In genomic region chr4:148040029-148040830, GRCm38 (mm10) we compare ENCODE assay signal across 8 mouse cellular contexts. TPM values are rescaled to one million over a fixed set of nuclear protein-coding genes. Genes with fewer than 3 reads are reported as not detected.
A peak's percentile ranks its signal among the peaks of the same experiment; 100 is the strongest.
DNase-seq lines count a peak whose midpoint lies in the region; ATAC-seq lines count a peak whose summit lies in the region.

No protein-coding gene starts in this region.

- H3K36me3 ChIP-seq in embryonic facial prominence, embryonic 14.5 days (ENCODE audit: control insufficient read depth, insufficient read depth, low read length): peaks cover 27% of the 10 kb centered on the region
- peaks cover 46% of the 10 kb centered on the region for H3K36me3 ChIP-seq in hindbrain, embryonic 10.5 days
- no peaks in the 10 kb centered on the region; the same call in 1 of the 2 replicates for H3K36me3 ChIP-seq in macrophage (ENCODE audit: inconsistent target)

- H3K27me3 ChIP-seq in embryonic facial prominence, embryonic 14.5 days (replicated peaks; ENCODE audit: control insufficient read depth, insufficient read depth, low read length): no peaks in the 10 kb centered on the region
- no peaks in the 10 kb centered on the region for H3K27me3 ChIP-seq in hindbrain, embryonic 10.5 days (ENCODE audit: insufficient read depth, poor library complexity, severe bottlenecking)

- peak; percentile 23 for DNase-seq in lung, postnatal 36 days
- no peak for DNase-seq in lung, postnatal 14 days
- DNase-seq in embryonic facial prominence, embryonic 14.5 days (ENCODE audit: low spot score): peak; percentile 25
- no peak for DNase-seq in hindbrain, embryonic 10.5 days (ENCODE audit: low spot score)
- no peak for DNase-seq in ovary, adult 18-20 months (ENCODE audit: low spot score)
- DNase-seq in spleen, adult 12 weeks (ENCODE audit: low spot score): no peak
- no peak for DNase-seq in urinary bladder, postnatal 10 days (ENCODE audit: low spot score)

- ATAC-seq in embryonic facial prominence, embryonic 14.5 days (ENCODE audit: low read depth): no peak

- peak overlapping the region; percentile 95 for H3K4me2 ChIP-seq in embryonic facial prominence, embryonic 14.5 days (ENCODE audit: low read depth, low read length)

- peak overlapping the region; percentile 80; the same call in 1 of the 2 replicates for H3K9ac ChIP-seq in embryonic facial prominence, embryonic 14.5 days (ENCODE audit: low read depth, low read length)

- 68% methylated on average over 15 of the region's 15 CpGs for WGBS in embryonic facial prominence, embryonic 14.5 days
- WGBS in hindbrain, embryonic 10.5 days: 71% methylated on average over 15 of the region's 15 CpGs
- 77% methylated on average over 15 of the region's 15 CpGs for WGBS in macrophage (ENCODE audit: missing documents)

- H3K4me1 ChIP-seq in embryonic facial prominence, embryonic 14.5 days (ENCODE audit: control insufficient read depth, insufficient read depth, low read length): peaks cover 33% of the 10 kb centered on the region
- H3K4me1 ChIP-seq in hindbrain, embryonic 10.5 days (replicated peaks): peaks cover 62% of the 10 kb centered on the region

- peak overlapping the region; percentile 83 for H3K27ac ChIP-seq in embryonic facial prominence, embryonic 14.5 days (replicated peaks; ENCODE audit: low read depth, low read length)
- H3K27ac ChIP-seq in hindbrain, embryonic 10.5 days: peak overlapping the region; percentile 91
- H3K27ac ChIP-seq in macrophage: peak overlapping the region; percentile 89

- peak overlapping the region; percentile 87 for H3K4me3 ChIP-seq in embryonic facial prominence, embryonic 14.5 days (ENCODE audit: low read depth, low read length)
- H3K4me3 ChIP-seq in hindbrain, embryonic 10.5 days: peak overlapping the region; percentile 81
- peak overlapping the region; percentile 78 for H3K4me3 ChIP-seq in macrophage (ENCODE audit: inconsistent target)

- peaks cover 90% of the 10 kb centered on the region for H3K79me2 ChIP-seq in macrophage (ENCODE audit: inconsistent target)

- no peaks in the 10 kb centered on the region for H3K9me3 ChIP-seq in embryonic facial prominence, embryonic 14.5 days (ENCODE audit: control insufficient read depth, low read length)
- H3K9me3 ChIP-seq in hindbrain, embryonic 10.5 days: no peaks in the 10 kb centered on the region

RNA-seq across cellular contexts. Expression of gene Mthfr, which starts 1.4 kb away (rescaled TPM):
- polyA plus RNA-seq in embryonic facial prominence, embryonic 14.5 days (2014; fragmentation: Nextera tagmentation; extraction: Ambion mirVana): 20.3 and 21.4 TPM in 2 replicates
- polyA plus RNA-seq in hindbrain, embryonic 10.5 days (2016; fragmentation: Nextera tagmentation; extraction: Ambion mirVana): 28.1 and 30.0 TPM in 2 replicates
- 1,000 to 10,000 TPM in 8 of 26 experiments, 100 to 1,000 TPM in 18; 115 to 1,272 (median 620) TPM for total RNA-seq in macrophage (2018; cell fraction: chromatin; rRNA removed)
- total RNA-seq in macrophage (2018; cell fraction: cytosol; rRNA removed): 100 to 1,000 TPM in 12 of 26 experiments, 10 to 100 TPM in 14; 23.2 to 246 (median 81.8) TPM
- 1,000 to 10,000 TPM in 2 of 26 experiments, 100 to 1,000 TPM in 24; 118 to 1,016 (median 437) TPM for total RNA-seq in macrophage (2018; cell fraction: nucleus; rRNA removed)
- polyA plus RNA-seq in macrophage (2018): 23.2 to 110 TPM (median 45.0 TPM) in 3 replicates

RNA-seq across cellular contexts. Expression of gene Clcn6, which starts 1.6 kb away (rescaled TPM):
- 7.4 and 7.8 TPM in 2 replicates for polyA plus RNA-seq in embryonic facial prominence, embryonic 14.5 days (2014; fragmentation: Nextera tagmentation; extraction: Ambion mirVana)
- polyA plus RNA-seq in hindbrain, embryonic 10.5 days (2016; fragmentation: Nextera tagmentation; extraction: Ambion mirVana): 13.9 and 17.8 TPM in 2 replicates
- 10 to 100 TPM; 27.8 to 95.4 (median 63.1) TPM for total RNA-seq in macrophage (2018; cell fraction: chromatin; rRNA removed)
- 10 to 100 TPM in 22 of 26 experiments, 1 to 10 TPM in 4; 8.4 to 18.4 (median 13.2) TPM for total RNA-seq in macrophage (2018; cell fraction: cytosol; rRNA removed)
- 10 to 100 TPM; 33.8 to 86.0 (median 47.3) TPM for total RNA-seq in macrophage (2018; cell fraction: nucleus; rRNA removed)
- 9.4 to 11.3 TPM (median 9.5 TPM) in 3 replicates for polyA plus RNA-seq in macrophage (2018)

RNA-seq across cellular contexts. Expression of gene Nppa, which starts 39.7 kb away (rescaled TPM):
- not detected in 2 replicates for polyA plus RNA-seq in embryonic facial prominence, embryonic 14.5 days (2014; fragmentation: Nextera tagmentation; extraction: Ambion mirVana)
- 0.21 TPM in 1 of 2 replicates, not detected in the other for polyA plus RNA-seq in hindbrain, embryonic 10.5 days (2016; fragmentation: Nextera tagmentation; extraction: Ambion mirVana)
- total RNA-seq in macrophage (2018; cell fraction: chromatin; rRNA removed): not detected
- total RNA-seq in macrophage (2018; cell fraction: cytosol; rRNA removed): not detected
- total RNA-seq in macrophage (2018; cell fraction: nucleus; rRNA removed): not detected
- polyA plus RNA-seq in macrophage (2018): not detected in 3 replicates

RNA-seq across cellular contexts. Expression of gene Agtrap, which starts 47.6 kb away (rescaled TPM):
- 15.9 and 16.2 TPM in 2 replicates for polyA plus RNA-seq in embryonic facial prominence, embryonic 14.5 days (2014; fragmentation: Nextera tagmentation; extraction: Ambion mirVana)
- polyA plus RNA-seq in hindbrain, embryonic 10.5 days (2016; fragmentation: Nextera tagmentation; extraction: Ambion mirVana): 15.6 and 15.7 TPM in 2 replicates
- total RNA-seq in macrophage (2018; cell fraction: chromatin; rRNA removed): 10 to 100 TPM in 23 of 26 experiments, 1 to 10 TPM in 3; 8.8 to 44.7 (median 18.2) TPM
- total RNA-seq in macrophage (2018; cell fraction: cytosol; rRNA removed): 10 to 100 TPM; 29.5 to 60.2 (median 39.2) TPM
- total RNA-seq in macrophage (2018; cell fraction: nucleus; rRNA removed): 10 to 100 TPM; 19.2 to 45.2 (median 31.9) TPM
- 19.8 to 35.9 TPM (median 33.6 TPM) in 3 replicates for polyA plus RNA-seq in macrophage (2018)

RNA-seq across cellular contexts. Expression of gene Nppb, which starts 54.6 kb away (rescaled TPM):
- 0.28 TPM in 1 of 2 replicates, not detected in the other for polyA plus RNA-seq in embryonic facial prominence, embryonic 14.5 days (2014; fragmentation: Nextera tagmentation; extraction: Ambion mirVana)
- 0.29 TPM in 1 of 2 replicates, not detected in the other for polyA plus RNA-seq in hindbrain, embryonic 10.5 days (2016; fragmentation: Nextera tagmentation; extraction: Ambion mirVana)
- total RNA-seq in macrophage (2018; cell fraction: chromatin; rRNA removed): not detected
- not detected for total RNA-seq in macrophage (2018; cell fraction: cytosol; rRNA removed)
- total RNA-seq in macrophage (2018; cell fraction: nucleus; rRNA removed): not detected
- polyA plus RNA-seq in macrophage (2018): not detected in 3 replicates

Comparison
In these comparisons a context has a peak if more than half of its experiments do, and no peak if none do; other contexts are left out.
1. DNase-seq: peak in lung, postnatal 36 days (single experiment) and embryonic facial prominence, embryonic 14.5 days (single experiment); none in lung, postnatal 14 days (single experiment), hindbrain, embryonic 10.5 days (single experiment), ovary, adult 18-20 months (single experiment), spleen, adult 12 weeks (single experiment) and urinary bladder, postnatal 10 days (single experiment).
2. Peak in every context shown above with its lines, with median percentiles within 50 percentile points of each other: H3K27ac ChIP-seq and H3K4me3 ChIP-seq.